In the genomic region with DNA sequence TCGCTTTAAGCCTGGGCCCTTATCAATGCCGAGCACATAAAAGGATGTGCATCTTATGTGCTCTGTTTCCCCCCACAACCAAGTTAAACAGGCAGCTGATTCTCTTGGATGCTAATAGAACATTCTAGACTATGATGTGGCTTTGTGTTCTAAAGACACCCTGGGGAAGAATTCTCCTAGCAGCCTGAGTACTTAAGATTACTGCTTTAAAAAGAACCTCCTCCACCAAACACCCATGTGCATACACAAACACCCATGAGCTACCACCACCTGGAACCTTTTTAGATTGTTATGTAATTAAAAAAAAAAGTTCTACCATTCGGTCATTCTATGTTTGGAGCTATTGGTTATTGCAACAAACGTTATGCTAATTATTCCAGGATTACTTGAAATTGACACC, we compare ENCODE assay signal across 30 mouse cellular contexts. TPM values are rescaled to one million over a fixed set of nuclear protein-coding genes. Genes with fewer than 3 reads are reported as not detected.
DNase-seq lines count a peak whose midpoint lies in the region; ATAC-seq and TF ChIP-seq lines count a peak whose summit lies in the region.
"Had no signal": no experiment of that assay in that cellular context is flagged by ENCODE, and none has a peak within 500 bp of the region (broad histone marks: within the 10 kb centered on the region; RNA-seq: fewer than 3 reads in every experiment).

No protein-coding gene starts in this region.

- no peak overlapping the region for H3K9ac ChIP-seq in kidney, embryonic 14.5 days (ENCODE audit: low read depth, low read length)
- H3K9ac ChIP-seq: embryonic facial prominence, embryonic 13.5 days; forebrain, embryonic 12.5 days; forebrain, embryonic 15.5 days; hindbrain, embryonic 13.5 days had no signal

- H3K4me1 ChIP-seq in cortical plate, adult 2 months (ENCODE audit: control insufficient read depth, insufficient read depth, low read length): peaks cover 6% of the 10 kb centered on the region
- H3K4me1 ChIP-seq in kidney, embryonic 14.5 days (ENCODE audit: control insufficient read depth, insufficient read depth, low read length): peaks cover 10% of the 10 kb centered on the region; the same call in 1 of the 2 replicates

- H3K36me3 ChIP-seq in kidney, embryonic 14.5 days (ENCODE audit: control insufficient read depth, insufficient read depth, low read length): peaks cover 12% of the 10 kb centered on the region; the same call in 1 of the 2 replicates

- H3K27me3 ChIP-seq in kidney, embryonic 14.5 days (ENCODE audit: control insufficient read depth, insufficient read depth, low read length): no peaks in the 10 kb centered on the region
- H3K27me3 ChIP-seq: CH12.LX; embryonic facial prominence, embryonic 13.5 days; forebrain, embryonic 12.5 days; forebrain, embryonic 15.5 days; hindbrain, embryonic 13.5 days; Patski had no signal

- TF ChIP-seq POLR2A in cortical plate, adult 2 months (IDR thresholded peaks at IDR 0.05; ENCODE audit: extremely low read depth, insufficient read depth, low read length): no peak

- H3K4me2 ChIP-seq in kidney, embryonic 14.5 days (replicated peaks; ENCODE audit: low read depth, low read length): no peak overlapping the region
- H3K4me2 ChIP-seq: embryonic facial prominence, embryonic 13.5 days; forebrain, embryonic 12.5 days; forebrain, embryonic 15.5 days; heart, embryonic 11.5 days; hindbrain, embryonic 13.5 days had no signal

- H3K27ac ChIP-seq in cortical plate, adult 2 months (ENCODE audit: insufficient read depth, low read length): 0 out of 2 replicates have a peak overlapping the region, but pooled peaks have one; percentile 47
- no peak overlapping the region for H3K27ac ChIP-seq in kidney, embryonic 14.5 days (ENCODE audit: low read depth, low read length)
- H3K27ac ChIP-seq: embryonic facial prominence, embryonic 10.5 days; embryonic facial prominence, embryonic 13.5 days; forebrain, embryonic 12.5 days; forebrain, embryonic 15.5 days; hindbrain, embryonic 10.5 days; hindbrain, embryonic 13.5 days had no signal

- TF ChIP-seq CTCF in cortical plate, adult 2 months (IDR thresholded peaks at IDR 0.05; ENCODE audit: extremely low read depth, insufficient read depth, low read length): no peak

- no peaks in the 10 kb centered on the region for H3K9me3 ChIP-seq in kidney, embryonic 14.5 days (ENCODE audit: control insufficient read depth, low read length)
- H3K9me3 ChIP-seq: embryonic facial prominence, embryonic 10.5 days; embryonic facial prominence, embryonic 13.5 days; forebrain, embryonic 12.5 days; forebrain, embryonic 15.5 days; G1E; hindbrain, embryonic 10.5 days; hindbrain, embryonic 13.5 days had no signal

- no peak overlapping the region for H3K4me3 ChIP-seq in cortical plate, adult 2 months (ENCODE audit: insufficient read depth, low read length)
- H3K4me3 ChIP-seq in kidney, embryonic 14.5 days (ENCODE audit: low read length): no peak overlapping the region
- H3K4me3 ChIP-seq: embryonic facial prominence, embryonic 10.5 days; embryonic facial prominence, embryonic 13.5 days; erythroblast, embryonic 14.5 days; forebrain, embryonic 12.5 days; forebrain, embryonic 15.5 days; hindbrain, embryonic 10.5 days; hindbrain, embryonic 13.5 days had no signal

- ATAC-seq in kidney, embryonic 14.5 days (ENCODE audit: low FRiP score, low TSS enrichment): no peak
- ATAC-seq: forebrain, embryonic 15.5 days; hindbrain, embryonic 16.5 days; Patski had no signal

- peak; percentile 33 to 50 for DNase-seq in frontal cortex, adult 2 months (ENCODE audit: extremely low spot score in 1 of 2, low spot score in 1 of 2)
- no peak for DNase-seq in frontal cortex, postnatal 25 days (ENCODE audit: low spot score in 2 of 2)
- peak; percentile 18 to 26 for DNase-seq in left cerebral cortex, adult 9 months (ENCODE audit: low spot score in 2 of 2)
- DNase-seq in left cerebral cortex, postnatal 4 days: no peak
- DNase-seq in telencephalon, adult 2 months (ENCODE audit: low read depth, low spot score): peak; percentile 60
- DNase-seq: adrenal gland, postnatal 10 days; adrenal gland, postnatal 36 days; B cell, adult 2 months; cerebellum, adult 11 months; cerebellum, adult 2 months; cerebellum, adult 9-11 months; cerebellum, postnatal 25 days; embryo, embryonic 11 days; gastrocnemius, postnatal 10 days; gastrocnemius, postnatal 36 days; heart, adult 11 months had no signal

- 88% methylated on average over 4 of the region's 4 CpGs for WGBS in kidney, embryonic 14.5 days

- intact Hi-C loops in left cerebral cortex, postnatal 4 days (cut with DNase I): no loop called here

RNA-seq across cellular contexts. Expression of a gene that starts 5.0 kb away (rescaled TPM):
- polyA plus RNA-seq in frontal cortex, adult 2 months (2012; rRNA removed): 91.4 and 95.3 TPM in 2 replicates
- total RNA-seq in left cerebral cortex, postnatal 4 days (2021): 10 to 100 TPM; 78.1 to 82.0 TPM
- polyA plus RNA-seq in cortical plate, adult 2 months (2012; rRNA removed): 90.0 and 91.0 TPM in 2 replicates
- polyA plus RNA-seq in kidney, embryonic 14.5 days (2014; fragmentation: Nextera tagmentation; extraction: Ambion mirVana): 85.1 and 126 TPM in 2 replicates

RNA-seq across cellular contexts. Expression of a gene that starts 5.3 kb away (rescaled TPM):
- 105 and 114 TPM in 2 replicates for polyA plus RNA-seq in frontal cortex, adult 2 months (2012; rRNA removed)
- total RNA-seq in left cerebral cortex, postnatal 4 days (2021): 10 to 100 TPM; 75.8 to 76.1 TPM
- 96.0 and 107 TPM in 2 replicates for polyA plus RNA-seq in cortical plate, adult 2 months (2012; rRNA removed)
- 32.9 and 34.2 TPM in 2 replicates for polyA plus RNA-seq in kidney, embryonic 14.5 days (2014; fragmentation: Nextera tagmentation; extraction: Ambion mirVana)

Comparison
In these comparisons a context has a peak if more than half of its experiments do, and no peak if none do; other contexts are left out.
1. DNase-seq: peak in frontal cortex, adult 2 months (2 of 2), left cerebral cortex, adult 9 months (2 of 2) and telencephalon, adult 2 months (single experiment); none in frontal cortex, postnatal 25 days (0 of 2) and left cerebral cortex, postnatal 4 days (single experiment).